Mouse (Mus musculus): Measurements from ENCODE around the gene Heatr6. TPM values are rescaled to one million over a fixed set of nuclear protein-coding genes. Genes with fewer than 3 reads are reported as not detected.

Gene Heatr6
- polyA plus RNA-seq, 1 experiment from 2014 or later = 19.9 TPM

GRCm38 (mm10) chr11:83793264-83793663, 39.8 kb downstream of the Heatr6 start:
- Histone ChIP-seq H3K4me1 (no peaks in the 10 kb centered on the region; the same call in 1 of the 2 replicates), H3K36me3 (no peaks in the 10 kb centered on the region), H3K9me3 (no peaks in the 10 kb centered on the region), H3K27ac (no peak overlapping the region), H3K4me3 (no peak overlapping the region), H3K27me3 (ENCODE audit: insufficient read depth, poor library complexity, severe bottlenecking) (peaks cover 31% of the 10 kb centered on the region; the same call in 1 of the 2 replicates)
- DNase-seq (ENCODE audit: low spot score) = no peak
- 81% methylated on average over 14 of the region's 14 CpGs for WGBS

GRCm38 (mm10) chr11:83796112-83796511, 42.6 kb downstream of the Heatr6 start:
- no peaks in the 10 kb centered on the region for H3K36me3 ChIP-seq
- no peak for DNase-seq (ENCODE audit: low spot score)
- peaks cover 27% of the 10 kb centered on the region; the same call in 1 of the 2 replicates for H3K27me3 ChIP-seq (ENCODE audit: insufficient read depth, poor library complexity, severe bottlenecking)
- H3K4me3 ChIP-seq = no peak overlapping the region
- no peak overlapping the region for H3K27ac ChIP-seq
- no peaks in the 10 kb centered on the region; the same call in 1 of the 2 replicates for H3K4me1 ChIP-seq
- WGBS = 82% methylated on average over 6 of the region's 6 CpGs
- H3K9me3 ChIP-seq = no peaks in the 10 kb centered on the region

GRCm38 (mm10) chr11:83796980-83797608, 43.6 kb downstream of the Heatr6 start:
- no peak overlapping the region for H3K27ac ChIP-seq
- H3K27me3 ChIP-seq (ENCODE audit: insufficient read depth, poor library complexity, severe bottlenecking) = peaks cover 27% of the 10 kb centered on the region; the same call in 1 of the 2 replicates
- no peak overlapping the region for H3K4me3 ChIP-seq
- H3K36me3 ChIP-seq = no peaks in the 10 kb centered on the region
- H3K9me3 ChIP-seq = no peaks in the 10 kb centered on the region
- no peak for DNase-seq (ENCODE audit: low spot score)
- WGBS = 82% methylated on average over 10 of the region's 10 CpGs
- peaks cover 4% of the 10 kb centered on the region for H3K4me1 ChIP-seq

GRCm38 (mm10) chr11:83799871-83800430, 46.5 kb downstream of the Heatr6 start:
- Histone ChIP-seq H3K27me3 (ENCODE audit: insufficient read depth, poor library complexity, severe bottlenecking) (peaks cover 21% of the 10 kb centered on the region; the same call in 1 of the 2 replicates), H3K9me3 (no peaks in the 10 kb centered on the region), H3K4me3 (no peak overlapping the region), H3K27ac (0 out of 2 replicates have a peak overlapping the region, but pooled peaks have one; percentile 11), H3K4me1 (peaks cover 17% of the 10 kb centered on the region), H3K36me3 (no peaks in the 10 kb centered on the region)
- WGBS = 66% methylated on average over 12 of the region's 12 CpGs
- DNase-seq (ENCODE audit: low spot score) = no peak

GRCm38 (mm10) chr11:83802166-83802565, 48.7 kb downstream of the Heatr6 start:
- no peak for DNase-seq (ENCODE audit: low spot score)
- H3K36me3 ChIP-seq = no peaks in the 10 kb centered on the region
- H3K9me3 ChIP-seq = no peaks in the 10 kb centered on the region
- 68% methylated on average over 8 of the region's 8 CpGs for WGBS
- peaks cover 20% of the 10 kb centered on the region for H3K4me1 ChIP-seq
- peaks cover 10% of the 10 kb centered on the region; the same call in 1 of the 2 replicates for H3K27me3 ChIP-seq (ENCODE audit: insufficient read depth, poor library complexity, severe bottlenecking)
- H3K4me3 ChIP-seq = no peak overlapping the region
- no peak overlapping the region for H3K27ac ChIP-seq

- no peaks in the 10 kb centered on the region for H3K9me3 ChIP-seq
Observed at GRCm38 (mm10) chr11:83802581-83802980, 49.1 kb downstream of the Heatr6 start.

GRCm38 (mm10) chr11:83810441-83810840, 56.9 kb downstream of the Heatr6 start:
- WGBS = 85% methylated on average over 8 of the region's 8 CpGs
- 0 out of 2 replicates have a peak, but pooled peaks cover 5% of the 10 kb centered on the region for H3K4me1 ChIP-seq
- H3K4me3 ChIP-seq = no peak overlapping the region
- no peak for DNase-seq (ENCODE audit: low spot score)
- H3K36me3 ChIP-seq = no peaks in the 10 kb centered on the region
- no peak overlapping the region for H3K27ac ChIP-seq
- no peaks in the 10 kb centered on the region for H3K9me3 ChIP-seq
- peaks cover 14% of the 10 kb centered on the region; the same call in 1 of the 2 replicates for H3K27me3 ChIP-seq (ENCODE audit: insufficient read depth, poor library complexity, severe bottlenecking)

More at GRCm38 (mm10) chr11:83802581-83802980, 49.1 kb downstream of the Heatr6 start:
- 86% methylated on average over 4 of the region's 4 CpGs for WGBS
- no peak overlapping the region for H3K27ac ChIP-seq
- peaks cover 6% of the 10 kb centered on the region; the same call in 1 of the 2 replicates for H3K27me3 ChIP-seq (ENCODE audit: insufficient read depth, poor library complexity, severe bottlenecking)
- no peak for DNase-seq (ENCODE audit: low spot score)
- peaks cover 20% of the 10 kb centered on the region for H3K4me1 ChIP-seq
- H3K36me3 ChIP-seq = no peaks in the 10 kb centered on the region
- H3K4me3 ChIP-seq = no peak overlapping the region

GRCm38 (mm10) chr11:83815191-83815590, 61.7 kb downstream of the Heatr6 start:
- H3K27me3 ChIP-seq (ENCODE audit: insufficient read depth, poor library complexity, severe bottlenecking) = peaks cover 18% of the 10 kb centered on the region; the same call in 1 of the 2 replicates
- no peaks in the 10 kb centered on the region for H3K9me3 ChIP-seq
- no peak overlapping the region for H3K27ac ChIP-seq
- no peak for DNase-seq (ENCODE audit: low spot score)
- no peaks in the 10 kb centered on the region for H3K36me3 ChIP-seq
- WGBS = 78% methylated on average over 5 of the region's 5 CpGs
- no peaks in the 10 kb centered on the region for H3K4me1 ChIP-seq
- no peak overlapping the region for H3K4me3 ChIP-seq

GRCm38 (mm10) chr11:83815628-83816027, 62.1 kb downstream of the Heatr6 start:
- Histone ChIP-seq H3K36me3 (no peaks in the 10 kb centered on the region), H3K4me1 (no peaks in the 10 kb centered on the region), H3K27me3 (ENCODE audit: insufficient read depth, poor library complexity, severe bottlenecking) (peaks cover 15% of the 10 kb centered on the region; the same call in 1 of the 2 replicates), H3K9me3 (no peaks in the 10 kb centered on the region), H3K4me3 (no peak overlapping the region), H3K27ac (no peak overlapping the region)
- DNase-seq (ENCODE audit: low spot score) = no peak
- 13% methylated on average over 9 of the region's 9 CpGs for WGBS

GRCm38 (mm10) chr11:83817048-83817447, 63.6 kb downstream of the Heatr6 start:
- Histone ChIP-seq H3K4me3 (no peak overlapping the region), H3K36me3 (no peaks in the 10 kb centered on the region), H3K9me3 (no peaks in the 10 kb centered on the region), H3K27me3 (ENCODE audit: insufficient read depth, poor library complexity, severe bottlenecking) (peaks cover 12% of the 10 kb centered on the region; the same call in 1 of the 2 replicates), H3K27ac (no peak overlapping the region), H3K4me1 (no peaks in the 10 kb centered on the region)
- DNase-seq (ENCODE audit: low spot score) = no peak
- WGBS = 77% methylated on average over 6 of the region's 6 CpGs

GRCm38 (mm10) chr11:83817994-83818393, 64.5 kb downstream of the Heatr6 start:
- Histone ChIP-seq H3K4me3 (no peak overlapping the region), H3K27ac (no peak overlapping the region), H3K4me1 (no peaks in the 10 kb centered on the region), H3K9me3 (no peaks in the 10 kb centered on the region), H3K36me3 (no peaks in the 10 kb centered on the region), H3K27me3 (ENCODE audit: insufficient read depth, poor library complexity, severe bottlenecking) (peaks cover 12% of the 10 kb centered on the region; the same call in 1 of the 2 replicates)
- 70% methylated on average over 4 of the region's 4 CpGs for WGBS
- DNase-seq (ENCODE audit: low spot score) = no peak

- no peaks in the 10 kb centered on the region for H3K36me3 ChIP-seq
- 55% methylated on average over 9 of the region's 9 CpGs for WGBS
- no peak for DNase-seq (ENCODE audit: low spot score)
Observed at GRCm38 (mm10) chr11:83818591-83819127, 65.2 kb downstream of the Heatr6 start.

More at GRCm38 (mm10) chr11:83818591-83819127, 65.2 kb downstream of the Heatr6 start:
- H3K27ac ChIP-seq = no peak overlapping the region
- peaks cover 12% of the 10 kb centered on the region; the same call in 1 of the 2 replicates for H3K27me3 ChIP-seq (ENCODE audit: insufficient read depth, poor library complexity, severe bottlenecking)
- H3K4me3 ChIP-seq = no peak overlapping the region
- H3K9me3 ChIP-seq = no peaks in the 10 kb centered on the region
- H3K4me1 ChIP-seq = no peaks in the 10 kb centered on the region
